Mouse (Mus musculus): Measurements from ENCODE around the gene Dynll1. TPM values are rescaled to one million over a fixed set of nuclear protein-coding genes. Genes with fewer than 3 reads are reported as not detected.

The Dynll1 gene
- total RNA-seq, 1 experiment from 2014 or later: 243 TPM

DNA sequence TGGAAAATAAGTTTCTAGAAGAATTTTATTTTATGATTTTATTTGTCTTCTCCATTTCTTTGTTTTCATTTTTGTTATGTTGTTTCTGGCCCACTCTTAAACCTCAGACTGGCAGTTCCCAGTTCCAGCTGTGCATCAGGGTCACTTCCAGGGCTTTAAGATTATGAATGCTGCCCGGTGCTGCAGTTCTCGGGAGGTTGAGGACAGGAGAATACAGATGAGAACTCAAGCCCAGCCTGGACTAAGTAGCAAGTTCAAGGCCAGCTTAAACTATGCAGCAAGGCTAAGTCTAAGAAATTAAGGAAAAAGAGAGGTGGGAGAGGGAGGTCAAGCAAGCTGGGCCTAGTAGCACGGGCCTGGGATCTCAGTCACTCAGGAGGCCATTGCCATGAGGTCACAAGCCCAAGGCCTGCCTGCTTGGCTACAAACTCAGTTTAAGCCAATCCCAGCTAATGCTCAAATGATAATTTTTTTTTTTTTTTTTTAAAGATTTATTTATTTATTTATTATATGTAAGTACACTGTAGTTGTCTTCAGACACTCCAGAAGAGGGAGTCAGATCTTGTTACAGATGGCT is 33.2 kb downstream of the Dynll1 start:
- DNase-seq: peak; percentile 26

DNA sequence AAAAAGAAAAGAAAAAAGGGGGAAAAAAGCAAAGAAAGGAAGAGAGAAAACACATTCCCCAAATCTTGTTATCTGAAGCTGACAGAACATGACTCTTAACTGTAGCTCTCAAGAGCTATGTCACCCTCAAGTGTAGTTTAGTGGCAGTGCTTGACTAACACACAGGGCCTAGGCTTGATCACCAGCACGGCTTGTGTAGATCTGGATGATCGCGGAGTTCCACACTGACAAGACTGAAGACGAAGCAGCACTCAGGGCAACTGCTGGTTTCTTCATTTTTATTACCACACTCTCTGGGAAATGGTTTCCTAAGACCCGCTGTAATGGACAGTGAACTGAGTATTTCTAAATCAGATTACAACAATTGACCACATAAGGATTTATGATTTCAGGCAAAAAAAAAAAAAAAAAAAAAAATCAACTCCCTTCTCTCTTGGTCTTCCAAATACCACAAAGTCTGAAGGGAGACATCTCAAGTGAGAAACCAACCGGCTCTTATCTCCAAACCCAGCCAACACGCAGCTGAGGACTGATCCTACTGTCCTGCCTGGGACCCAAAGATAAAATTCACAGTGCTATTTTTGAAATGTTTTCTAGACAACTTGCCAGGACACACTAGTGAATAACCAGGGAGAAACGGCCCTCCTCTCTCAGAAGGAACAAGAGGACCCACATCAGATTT is 33.9 kb downstream of the Dynll1 start:
- no peak for DNase-seq

DNA sequence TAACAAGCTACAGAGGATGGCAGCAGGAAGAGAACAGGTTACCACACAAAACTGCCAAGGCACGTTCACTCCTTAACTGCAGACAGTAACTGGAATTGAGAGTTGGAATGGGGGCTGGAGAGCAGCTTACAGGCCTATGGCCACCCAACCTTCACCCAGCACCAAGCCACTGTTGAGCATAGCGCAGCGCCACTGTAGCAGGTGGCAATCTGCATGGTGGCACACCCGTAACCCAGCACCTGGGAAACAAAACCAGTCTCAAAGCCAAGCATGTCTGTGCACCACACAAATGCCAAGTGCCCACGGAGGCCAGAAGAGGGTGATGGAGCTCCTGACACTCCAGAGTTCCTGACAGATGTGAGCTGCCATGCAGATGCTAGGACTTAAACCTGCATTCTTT is 34.5 kb downstream of the Dynll1 start:
- no peak for DNase-seq

DNA sequence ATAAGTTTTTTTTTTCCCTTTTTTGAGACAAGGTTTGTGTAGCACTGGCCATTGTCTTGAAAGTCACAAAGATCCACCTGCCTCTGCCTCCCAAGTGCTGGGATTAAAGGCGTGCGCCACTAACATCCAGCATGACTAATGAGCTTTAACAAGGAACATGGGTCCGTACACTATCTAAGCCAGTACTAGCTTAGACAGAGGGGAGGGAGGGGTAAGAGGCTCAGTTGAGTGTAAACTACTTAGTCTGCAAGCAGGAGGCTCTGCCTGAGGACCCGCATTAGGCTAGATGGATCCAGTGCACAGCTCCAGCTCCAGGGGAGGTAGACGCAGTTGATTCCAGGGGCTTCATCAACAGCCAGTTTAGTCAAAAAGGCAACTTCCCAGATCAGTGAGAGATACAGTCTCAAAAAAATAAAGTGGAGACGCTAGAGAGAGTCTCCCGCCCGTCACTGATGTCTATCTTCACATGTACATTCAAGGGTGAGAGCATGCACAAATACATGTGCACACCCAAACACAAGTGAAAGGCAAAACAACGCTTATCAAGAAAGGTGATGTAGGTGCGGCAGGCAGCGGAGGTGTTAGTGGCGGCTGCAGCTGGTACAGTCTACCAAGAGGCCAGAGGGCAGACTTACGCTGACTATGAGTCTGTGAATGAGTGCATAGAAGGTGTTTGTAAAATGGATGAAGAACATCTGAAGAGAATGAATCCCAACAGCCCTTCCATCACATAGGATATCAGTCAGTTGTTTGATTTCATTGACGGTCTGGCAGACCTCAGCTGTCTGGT is 38.1 kb downstream of the Dynll1 start:
- DNase-seq: no peak

DNA sequence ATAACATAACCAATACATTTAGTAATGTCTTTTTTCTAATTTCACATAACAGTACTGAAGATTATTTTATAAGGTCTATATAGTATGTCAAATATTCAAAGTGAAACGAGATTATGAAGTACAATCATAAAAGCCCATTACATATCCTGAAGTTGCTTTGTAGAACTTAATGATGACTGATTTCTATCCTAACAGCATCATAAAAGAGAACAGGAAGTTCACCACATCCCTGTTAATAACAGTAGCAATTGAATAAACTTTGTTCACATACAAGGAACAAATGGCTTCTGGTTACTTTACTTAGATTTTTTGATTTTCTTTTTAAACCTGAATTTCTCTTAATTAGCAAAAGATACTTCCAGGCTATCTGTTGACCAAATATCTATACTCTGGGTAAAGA is 38.9 kb downstream of the Dynll1 start:
- no peak for DNase-seq

DNA sequence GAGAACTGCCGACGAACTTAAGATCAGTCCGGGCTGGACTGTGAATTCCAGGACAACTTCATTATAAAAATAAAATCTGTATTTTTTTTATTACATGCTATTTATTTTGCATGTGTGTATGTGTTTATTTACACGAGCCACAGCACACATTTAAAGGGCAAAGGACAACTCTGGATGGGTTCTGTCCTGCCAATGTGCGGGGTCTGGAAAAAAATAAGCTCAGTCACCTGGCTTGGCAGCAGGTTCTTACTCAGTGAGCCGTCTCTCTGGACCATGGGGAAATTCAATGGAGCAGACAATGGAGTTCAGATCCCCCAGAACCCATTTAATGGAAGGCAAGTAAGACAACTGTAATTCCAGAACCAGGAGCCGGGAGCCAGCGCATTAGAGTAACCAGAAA is 39.7 kb downstream of the Dynll1 start:
- no peak for DNase-seq

DNA sequence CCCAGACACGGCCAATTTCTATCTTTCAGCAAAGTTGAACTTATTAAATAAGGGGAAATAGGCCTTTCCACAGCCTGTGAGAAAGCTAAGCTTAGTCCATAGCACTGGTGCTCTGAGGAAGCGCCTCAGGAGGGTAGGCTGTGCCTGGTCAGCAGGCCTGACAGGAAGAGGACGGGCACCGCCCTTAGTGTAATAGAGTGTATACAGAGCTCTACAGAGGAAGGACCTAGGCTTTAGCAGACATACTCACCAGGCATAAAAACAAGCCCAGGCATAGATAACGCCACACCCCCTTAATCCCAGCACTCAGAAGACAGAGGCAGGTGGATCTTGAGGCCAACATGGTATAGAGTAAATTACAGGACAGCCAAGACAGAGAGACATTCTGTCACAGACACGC is 40.4 kb downstream of the Dynll1 start:
- no peak for DNase-seq

DNA sequence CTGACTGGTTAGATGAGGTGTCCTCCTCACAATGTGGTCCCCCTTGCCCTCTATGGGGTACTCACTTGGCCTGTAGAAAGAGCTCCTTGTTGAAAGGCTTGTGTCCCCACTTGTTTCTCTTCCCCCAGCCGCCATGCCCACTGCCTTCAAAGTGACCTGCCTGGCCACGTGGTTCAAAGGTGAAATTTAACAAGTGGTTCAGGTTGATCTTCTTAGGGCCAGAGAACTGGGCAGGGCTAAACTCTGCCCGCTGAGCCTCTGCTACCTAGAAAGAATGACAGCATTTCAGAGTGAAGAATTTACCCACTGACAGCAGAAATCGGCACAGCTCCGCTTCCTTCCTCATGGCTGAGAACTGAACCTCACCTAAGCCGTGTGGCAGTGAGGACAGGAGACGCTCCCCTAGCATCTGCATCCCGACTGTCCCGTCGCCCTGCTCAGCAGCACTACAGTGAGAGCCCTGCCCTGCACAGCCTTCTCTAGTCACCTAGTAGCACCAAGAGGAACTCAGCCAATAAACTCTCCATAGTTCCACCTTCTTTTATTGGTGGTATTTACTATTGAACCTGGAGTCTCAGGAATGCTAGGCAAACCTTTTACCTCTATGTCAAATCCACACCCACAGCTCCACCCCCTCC is 43.8 kb downstream of the Dynll1 start:
- DNase-seq: no peak

DNA sequence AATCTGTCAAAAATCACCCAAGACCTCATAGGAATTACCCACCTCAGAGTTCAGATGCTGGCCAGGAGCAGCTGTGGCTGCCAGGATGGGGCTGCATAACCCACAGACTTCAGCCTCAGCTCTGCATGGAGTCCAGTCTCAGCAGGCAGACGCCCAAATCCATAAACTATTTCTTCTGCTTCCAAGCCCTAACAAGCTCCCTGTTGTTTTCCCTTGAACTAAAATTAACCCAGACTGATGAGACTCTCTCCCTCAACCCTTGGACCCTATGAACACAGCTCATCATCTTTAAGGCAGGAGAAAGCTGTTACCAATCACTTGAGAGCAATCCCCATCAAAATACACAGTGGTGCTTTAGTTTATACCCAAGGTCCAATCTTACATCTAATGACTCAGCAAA is 45.3 kb downstream of the Dynll1 start:
- no peak for DNase-seq

Other genes with a start within 250 kb of the Dynll1 start
- gene Gm10401, start 202.7 kb downstream of the Dynll1 start, total RNA-seq (2021): not detected in 2 replicates
- 181 and 197 TPM in 2 replicates for gene Acads, start 181.7 kb downstream of the Dynll1 start, total RNA-seq (2021)
- 36.2 and 41.3 TPM in 2 replicates for gene Unc119b, start 166.0 kb downstream of the Dynll1 start, total RNA-seq (2021)
- 139 and 194 TPM in 2 replicates for gene Mlec, start 142.8 kb downstream of the Dynll1 start, total RNA-seq (2021)
- gene Cabp1, start 106.6 kb downstream of the Dynll1 start, total RNA-seq (2021): 36.4 and 44.4 TPM in 2 replicates
- gene Pop5, start 65.2 kb downstream of the Dynll1 start, total RNA-seq (2021): 77.2 and 94.0 TPM in 2 replicates
- gene Rnf10, start 28.1 kb downstream of the Dynll1 start, total RNA-seq (2021): 269 and 281 TPM in 2 replicates
- gene Coq5, start 21.3 kb downstream of the Dynll1 start, total RNA-seq (2021): 51.0 and 53.0 TPM in 2 replicates
- gene Srsf9, start 26.2 kb upstream of the Dynll1 start, total RNA-seq (2021): 74.5 and 77.0 TPM in 2 replicates
- 21.6 and 22.9 TPM in 2 replicates for gene Gatc, start 40.2 kb upstream of the Dynll1 start, total RNA-seq (2021)
- 37.6 and 47.5 TPM in 2 replicates for gene Triap1, start 40.2 kb upstream of the Dynll1 start, total RNA-seq (2021)
- gene Cox6a1, start 48.0 kb upstream of the Dynll1 start, total RNA-seq (2021): 1,153 and 1,399 TPM in 2 replicates
- gene Msi1, start 128.6 kb upstream of the Dynll1 start, total RNA-seq (2021): 15.3 and 20.8 TPM in 2 replicates
- not detected in 2 replicates for gene Pla2g1b, start 165.3 kb upstream of the Dynll1 start, total RNA-seq (2021)
- gene Sirt4, start 183.7 kb upstream of the Dynll1 start, total RNA-seq (2021): 25.2 and 38.3 TPM in 2 replicates
- 38.4 and 45.8 TPM in 2 replicates for gene Pxn, start 205.7 kb upstream of the Dynll1 start, total RNA-seq (2021)

Measured in adrenal gland, postnatal 25 days (tissue).